Mouse (Mus musculus) adrenal gland, adult 8-10 months (tissue): ENCODE measurements around the gene Ptprg. TPM values are rescaled to one million over a fixed set of nuclear protein-coding genes. Genes with fewer than 3 reads are reported as not detected.
"Not testable (repeated sequence)": the region's sequence is repeated elsewhere in the genome, so short reads cannot be mapped to it uniquely, and the experiment has no call there.

Experiments
- DNase-seq: peaks from one replicate; pipeline ENCODE4 v3.0.0; 2022
- total RNA-seq, 4 experiments: library from RNA; stranded (reverse); gene quantifications; 2 replicates each; pipeline ENCODE4 v1.2.4; 2022

The Ptprg gene
- total RNA-seq, 4 experiments from 2014 or later = 96.2 to 135 (median 118) TPM

DNA sequence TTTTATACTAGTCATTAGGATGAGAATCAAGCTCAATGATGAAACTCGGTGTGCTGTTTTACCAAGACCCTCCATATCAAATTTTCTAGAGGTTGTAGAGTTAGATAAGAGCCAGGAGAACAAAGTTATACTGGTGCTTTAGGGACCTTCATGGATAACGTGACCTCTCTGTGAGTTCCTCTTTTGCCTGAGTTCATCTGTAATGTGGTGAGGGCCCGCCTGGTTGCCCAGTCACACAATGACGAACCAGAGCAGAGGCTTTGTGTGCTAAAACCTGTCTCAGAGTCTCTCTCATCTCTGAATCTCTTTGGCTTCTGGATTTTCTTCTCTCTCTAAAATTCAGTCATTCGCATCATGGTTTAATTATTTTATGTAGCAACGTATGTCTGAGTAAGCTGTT, 204.9 kb downstream of the Ptprg start:
- no peak for DNase-seq

DNA sequence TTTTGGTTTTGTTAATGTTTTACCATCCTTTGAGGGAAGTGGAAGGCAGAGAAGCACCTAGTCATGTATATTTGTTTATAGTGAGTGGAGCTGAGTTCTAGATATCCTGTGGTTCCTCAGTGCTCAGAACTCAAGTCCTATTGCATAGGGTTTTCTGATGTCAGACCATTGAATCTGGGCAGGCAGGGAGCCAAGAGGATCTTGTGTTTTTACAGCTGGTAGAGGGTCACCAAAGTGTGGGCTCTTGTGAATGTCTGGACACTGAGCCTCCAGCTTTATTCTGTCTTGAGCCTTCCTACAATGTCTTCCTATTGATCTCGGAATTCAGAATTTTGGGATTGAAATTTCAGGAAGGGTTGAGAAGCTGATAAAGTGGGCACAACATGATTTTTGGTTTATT, 206.0 kb downstream of the Ptprg start:
- no peak for DNase-seq

DNA sequence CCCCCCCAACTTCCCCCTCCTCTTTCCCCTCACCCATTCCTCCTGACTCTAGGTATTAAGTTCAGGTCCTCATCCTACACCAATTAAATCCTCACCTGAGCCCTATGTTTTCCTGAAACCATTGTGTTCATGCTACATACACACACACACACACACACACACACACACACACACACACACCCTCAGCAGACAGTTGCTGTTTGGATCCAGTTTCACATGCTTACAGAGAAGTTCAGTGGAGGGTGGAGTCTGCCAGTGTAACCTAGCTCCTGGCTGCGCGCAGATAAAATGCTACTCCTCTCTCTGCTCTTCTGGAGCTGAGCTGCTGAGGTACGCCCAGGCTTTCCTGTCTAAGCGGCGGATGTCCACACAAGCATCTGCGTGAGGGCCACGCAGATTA, 209.7 kb downstream of the Ptprg start:
- no peak for DNase-seq

DNA sequence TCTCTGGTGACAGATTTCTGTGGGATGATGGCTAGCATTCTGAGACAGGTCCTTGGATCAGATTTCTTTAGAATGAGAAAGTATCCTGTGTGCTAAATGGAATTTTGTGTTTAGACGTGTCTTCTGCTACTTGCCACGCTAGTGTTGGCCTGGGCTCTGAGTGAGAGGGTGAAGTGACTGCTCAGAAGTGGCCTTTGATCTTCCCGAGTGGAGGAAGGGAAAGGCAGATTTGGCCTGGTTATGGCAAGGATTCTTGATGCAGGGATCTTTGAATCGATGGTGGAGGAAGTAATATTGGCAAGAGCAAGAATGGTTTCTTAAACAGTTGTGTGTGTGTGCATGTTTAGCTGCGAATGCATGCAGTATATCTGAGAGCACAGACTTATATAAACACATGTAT, 219.4 kb downstream of the Ptprg start:
- DNase-seq = no peak

DNA sequence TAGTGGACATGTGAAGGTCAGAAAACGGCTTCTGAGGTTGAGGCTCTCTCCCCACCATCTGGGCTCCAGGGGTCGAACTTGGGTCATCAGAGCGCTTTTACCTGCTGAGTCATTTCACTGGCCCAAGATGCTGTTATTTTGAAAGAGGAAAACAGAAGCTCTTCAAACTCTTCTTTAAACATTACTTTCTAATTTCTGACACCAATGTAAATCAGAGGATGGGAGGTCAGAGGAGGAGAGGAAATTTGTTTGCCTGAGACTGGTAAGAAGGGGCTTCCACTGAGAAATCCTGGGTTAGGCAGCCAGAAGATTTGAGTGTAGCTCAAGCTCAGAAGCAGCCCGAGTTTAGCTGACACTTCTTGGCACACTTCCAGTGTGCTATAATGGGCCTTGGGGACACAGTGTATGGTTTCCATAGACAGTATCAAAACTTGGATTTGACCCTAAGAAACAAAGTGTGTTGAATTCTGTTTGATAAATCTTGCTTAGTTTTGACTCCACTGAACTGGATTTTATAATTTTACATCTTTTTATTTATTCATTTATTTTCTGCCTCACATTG, 221.2 kb downstream of the Ptprg start:
- no peak for DNase-seq

DNA sequence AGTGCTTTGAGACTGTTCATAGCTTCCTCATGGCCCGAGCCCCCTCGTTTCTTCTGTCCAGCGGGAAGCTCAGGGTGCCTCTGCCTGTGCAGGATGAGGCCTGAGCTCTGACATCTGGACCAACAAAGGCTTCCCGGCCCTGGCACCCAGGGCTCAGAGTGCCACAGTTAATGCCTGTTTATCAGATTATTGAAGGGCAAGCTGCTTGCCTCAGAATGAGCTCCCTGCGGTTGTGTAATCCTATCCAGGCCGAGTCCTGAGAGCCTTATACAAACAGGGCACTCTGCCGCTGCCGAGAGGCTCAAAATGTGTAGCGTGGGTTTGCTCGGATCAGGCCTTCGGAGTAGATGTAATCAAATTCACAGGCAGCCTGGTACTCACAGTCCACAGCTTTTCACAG, 221.9 kb downstream of the Ptprg start:
- DNase-seq = peak; percentile 76

DNA sequence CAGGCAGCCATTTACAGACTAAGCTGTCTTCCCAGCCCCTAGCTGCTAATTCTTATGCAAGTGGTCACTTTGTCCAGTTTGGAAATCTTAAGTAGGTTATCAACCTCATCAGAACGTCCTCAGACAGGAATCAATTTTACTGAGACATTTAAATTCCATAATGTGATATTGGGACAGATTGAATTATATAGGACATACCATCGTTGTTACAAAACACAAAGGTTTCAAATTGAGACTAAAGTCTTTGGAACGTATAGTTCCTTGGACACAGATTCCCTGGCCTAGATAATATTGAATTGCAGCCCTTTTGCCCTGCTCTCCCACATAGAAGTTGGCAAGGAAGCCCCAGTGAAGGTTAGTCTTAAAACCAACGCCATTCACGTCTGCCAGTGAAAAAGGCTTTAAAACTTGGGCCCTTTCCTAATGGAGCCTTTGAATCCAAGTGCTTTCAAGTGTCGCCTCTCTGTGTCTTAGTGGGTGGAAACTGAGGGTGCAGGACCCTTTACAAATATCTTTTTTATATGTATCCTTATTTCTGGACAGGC, 222.7 kb downstream of the Ptprg start:
- DNase-seq = no peak

DNA sequence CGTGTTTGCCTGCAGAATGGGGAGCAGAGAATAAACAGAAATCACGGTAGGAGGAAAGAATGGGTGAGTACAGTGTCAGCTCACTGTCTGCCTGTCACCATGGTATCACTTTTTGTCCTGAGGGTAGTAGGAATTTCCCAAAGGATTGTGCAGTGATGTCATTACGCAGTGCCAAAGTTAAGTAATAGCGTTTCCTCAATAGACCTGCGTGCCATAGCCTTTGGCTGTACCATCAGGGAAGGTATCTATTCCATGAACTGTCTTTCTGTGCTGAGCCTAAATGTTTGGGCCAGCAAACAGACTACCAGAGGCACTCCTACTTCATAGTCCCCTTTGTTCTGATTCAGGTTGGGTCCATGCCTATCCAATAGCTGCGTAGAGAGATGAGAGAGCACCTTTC, 223.2 kb downstream of the Ptprg start:
- no peak for DNase-seq

DNA sequence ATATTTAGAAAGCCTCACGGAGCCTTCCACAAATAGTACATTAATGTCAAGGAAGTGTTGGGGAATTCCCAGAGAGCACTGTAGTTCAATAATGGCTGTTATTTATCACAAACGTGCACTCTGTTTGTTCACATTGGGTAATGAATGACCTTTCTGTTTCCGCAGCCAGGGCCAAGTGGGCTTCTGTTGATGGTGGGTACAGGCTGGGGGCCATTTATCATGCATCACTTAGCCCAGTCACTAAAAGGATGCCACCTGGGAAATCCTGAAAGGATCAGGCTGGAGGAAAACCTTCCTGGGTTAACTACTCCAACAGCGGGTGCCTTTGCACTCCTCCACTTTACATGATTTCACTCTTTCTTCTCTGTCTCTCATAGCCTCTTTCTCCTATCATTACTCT, 237.9 kb downstream of the Ptprg start:
- no peak for DNase-seq

DNA sequence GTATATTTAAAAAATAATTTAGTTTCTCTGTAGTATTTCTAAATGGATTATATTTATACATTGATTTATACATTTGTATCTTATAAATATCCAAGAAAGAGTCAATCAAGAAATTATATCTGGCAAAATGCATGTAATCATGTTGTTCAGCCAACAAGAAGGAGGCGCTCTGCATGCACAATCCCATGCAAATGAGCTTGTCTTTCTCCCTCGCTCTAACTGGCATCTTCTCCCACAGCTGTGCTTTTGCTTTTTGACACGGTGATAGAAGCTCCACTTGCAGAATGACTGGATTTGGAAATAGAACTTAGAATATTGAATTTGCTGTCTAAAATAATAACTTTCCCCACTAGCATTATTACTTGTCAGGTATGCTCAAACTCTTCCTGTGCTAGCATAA, 240.5 kb downstream of the Ptprg start:
- no peak for DNase-seq

DNA sequence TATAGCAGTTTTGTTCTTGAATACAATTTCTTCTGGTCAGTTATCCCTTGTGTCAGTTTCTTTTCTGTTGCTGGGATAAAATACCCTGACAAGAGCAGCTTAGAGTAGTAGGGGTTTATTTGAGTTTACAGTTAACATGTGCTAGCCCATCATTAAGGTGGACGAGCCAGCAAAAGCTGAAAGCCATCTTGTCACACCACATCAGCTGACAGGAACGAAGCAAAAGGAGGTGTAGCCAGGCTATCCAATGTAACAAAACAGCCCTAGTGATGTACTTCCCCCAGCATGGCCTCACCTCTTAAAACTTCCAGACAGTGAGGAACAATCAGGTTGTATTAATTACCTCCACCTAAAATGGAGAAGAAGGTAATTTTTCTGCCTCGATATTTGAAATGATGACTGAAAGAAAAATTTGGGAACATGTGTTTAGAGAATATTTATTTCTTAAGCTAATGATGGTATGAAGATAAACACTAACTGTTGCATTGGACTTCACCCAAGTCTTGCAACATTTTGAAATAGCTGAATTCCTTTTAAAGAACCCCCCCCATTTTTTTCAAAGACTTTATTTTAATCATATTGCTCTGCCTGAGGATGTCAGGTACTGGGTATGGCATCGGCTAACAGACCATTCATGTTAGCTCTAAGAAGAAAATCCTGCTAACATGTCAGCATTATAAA, 249.2 kb downstream of the Ptprg start:
- no peak for DNase-seq

DNA sequence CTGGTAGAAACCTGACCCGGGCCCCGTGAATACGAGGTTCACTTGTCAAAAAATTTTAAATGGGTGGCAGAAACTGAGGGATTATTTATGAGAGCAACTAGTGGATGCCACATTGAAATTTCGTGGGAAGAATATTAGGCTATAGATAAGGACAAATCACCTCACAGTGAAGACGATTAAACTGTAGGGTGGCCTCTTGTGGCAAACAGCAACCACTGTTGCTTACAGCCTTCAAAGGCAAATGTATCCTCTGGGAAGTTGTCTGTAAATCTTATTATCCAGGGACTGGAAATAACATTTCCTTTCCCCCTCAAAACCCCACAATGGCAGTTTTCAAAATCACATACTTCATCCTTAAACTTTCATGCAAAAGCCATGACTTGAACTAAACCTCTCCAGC, 253.3 kb downstream of the Ptprg start:
- no peak for DNase-seq

DNA sequence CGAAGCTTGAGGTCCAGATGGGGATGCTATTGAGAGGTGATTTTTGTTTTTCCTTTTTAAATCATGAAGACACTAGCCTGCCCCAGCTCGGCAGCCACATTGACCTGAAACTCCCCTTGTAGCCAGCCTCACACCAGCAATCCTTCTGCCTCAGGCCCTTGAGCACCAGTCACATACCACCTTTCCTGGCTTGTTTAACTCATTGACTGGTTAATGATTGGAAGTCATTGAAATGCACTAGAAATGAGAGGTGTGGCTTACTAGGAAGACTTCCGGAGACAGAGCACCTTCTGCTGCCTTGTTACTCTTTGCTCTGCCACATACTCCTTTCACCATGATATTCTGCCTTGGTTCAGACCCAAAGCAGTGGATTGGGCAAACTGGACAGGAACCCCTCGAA, 254.1 kb downstream of the Ptprg start:
- no peak for DNase-seq

DNA sequence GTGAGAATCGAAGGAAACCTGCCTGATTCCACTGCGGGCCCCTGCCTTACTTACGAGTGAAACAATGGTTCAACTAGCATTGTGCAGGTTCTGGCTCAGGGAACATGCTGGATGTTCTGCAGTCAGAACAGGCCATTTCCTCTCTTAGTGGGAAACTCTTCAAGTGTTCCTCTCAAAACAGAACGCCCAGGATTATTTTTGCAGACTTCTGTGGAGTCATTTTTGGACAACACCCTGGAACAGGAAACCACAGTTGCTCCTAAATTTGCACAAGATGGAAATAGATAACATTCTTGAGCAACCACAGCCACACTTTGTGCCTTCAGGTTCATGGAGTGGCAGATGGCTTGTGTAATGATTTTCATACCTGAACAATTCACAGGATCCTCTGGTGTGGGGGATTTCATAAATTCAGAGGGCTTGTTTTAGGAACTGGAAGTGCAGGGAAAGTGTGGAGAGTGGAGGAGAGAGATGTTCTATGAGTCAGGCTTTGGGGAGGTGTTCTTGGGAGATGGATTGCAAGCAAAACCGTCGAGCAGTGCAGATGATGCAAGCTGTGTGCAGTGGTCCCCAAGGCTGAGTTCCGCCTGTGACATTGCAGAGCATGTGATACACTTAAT, 257.9 kb downstream of the Ptprg start:
- DNase-seq = peak; percentile 42

DNA sequence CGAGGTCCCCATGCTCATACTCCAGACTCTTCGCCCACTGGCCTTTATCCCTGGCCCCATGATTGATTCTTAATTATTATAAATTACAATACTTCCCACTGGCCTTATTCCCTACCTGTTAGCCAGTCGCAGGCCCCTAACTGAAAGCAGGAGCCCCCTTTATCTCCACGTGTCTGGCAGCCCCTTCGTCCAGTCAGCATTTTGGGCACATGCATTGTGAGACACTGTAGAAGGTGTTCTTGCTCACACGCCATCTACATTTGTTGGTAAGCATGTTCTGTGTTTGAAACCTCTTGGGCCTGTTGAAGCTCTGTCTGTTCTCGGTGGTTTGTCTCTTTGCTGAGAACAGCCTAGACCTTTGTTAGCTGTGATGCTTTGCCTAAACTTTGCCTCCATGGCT, 259.0 kb downstream of the Ptprg start:
- no peak for DNase-seq

DNA sequence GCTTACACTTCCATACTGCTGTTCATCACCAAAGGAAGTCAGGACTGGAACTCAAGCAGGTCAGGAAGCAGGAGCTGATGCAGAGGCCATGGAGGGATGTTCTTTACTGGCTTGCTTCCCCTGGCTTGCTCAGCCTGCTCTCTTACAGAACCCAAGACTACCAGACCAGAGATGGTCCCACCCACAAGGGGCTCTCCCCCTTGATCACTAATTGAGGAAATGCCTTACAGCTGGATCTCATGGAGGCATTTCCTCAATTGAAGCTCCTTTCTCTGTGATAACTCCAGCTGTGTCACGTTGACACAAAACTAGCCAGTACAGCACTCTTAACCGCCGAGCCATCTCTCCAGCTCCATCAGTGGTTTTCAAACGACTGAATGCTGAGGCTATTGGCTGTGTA, 261.5 kb downstream of the Ptprg start:
- not testable (repeated sequence) for DNase-seq

DNA sequence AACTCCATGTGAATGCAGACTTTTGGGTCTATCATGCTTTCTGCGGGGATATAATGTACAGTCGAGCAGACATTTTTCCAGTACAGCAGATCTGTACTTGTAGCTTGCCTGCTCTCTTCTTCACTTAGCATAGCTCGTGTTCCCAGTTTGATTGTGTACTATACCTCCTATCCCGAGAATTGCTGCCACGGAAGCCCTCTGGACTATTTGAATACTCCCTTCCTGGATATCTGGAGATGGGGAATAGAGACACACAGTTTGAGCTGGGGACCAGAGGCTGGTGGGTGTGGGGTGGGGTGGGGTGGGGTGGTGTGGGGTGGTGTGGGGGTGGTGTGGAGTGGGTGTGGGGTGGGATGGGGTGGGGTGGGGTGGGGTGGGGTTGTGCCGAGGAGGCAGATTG, 263.9 kb downstream of the Ptprg start:
- no peak for DNase-seq

DNA sequence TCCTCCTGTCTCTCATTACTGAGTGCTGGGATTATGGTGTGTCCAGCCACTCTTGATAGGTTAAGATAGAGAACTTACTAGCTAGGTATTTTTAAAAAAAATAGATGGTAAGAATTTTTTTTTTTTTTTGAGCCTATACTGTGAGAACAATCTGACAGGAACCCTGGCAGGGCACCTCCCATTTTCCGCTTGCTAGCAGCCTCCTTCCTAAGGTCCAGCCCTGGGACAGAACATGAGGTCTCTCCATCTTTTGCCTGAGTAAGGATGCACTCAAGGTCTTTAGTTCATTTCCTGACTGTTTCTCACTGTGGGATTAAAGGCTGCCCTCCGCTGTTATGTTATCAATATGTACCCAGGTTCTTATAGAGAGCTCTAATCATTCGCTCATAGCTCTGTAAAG, 264.7 kb downstream of the Ptprg start:
- DNase-seq = no peak

DNA sequence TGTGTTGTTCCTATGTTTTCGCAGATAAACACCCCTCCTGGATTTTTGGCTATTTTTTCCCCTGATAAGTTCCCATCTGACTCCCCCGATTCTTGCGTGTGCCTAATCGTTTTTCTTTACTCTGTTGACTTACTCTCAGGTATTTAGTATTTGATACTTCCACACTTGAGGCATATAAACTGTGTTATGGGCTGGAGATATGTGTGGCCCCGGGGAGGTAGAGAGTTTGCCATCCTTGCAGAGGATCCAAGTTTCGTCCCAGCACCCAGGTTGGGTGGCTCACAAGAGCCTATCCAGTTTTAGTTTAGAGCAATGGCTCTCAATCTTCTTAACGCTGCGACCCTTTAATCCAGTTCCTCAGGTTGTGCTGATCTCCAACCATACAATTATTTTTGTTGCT, 265.4 kb downstream of the Ptprg start:
- no peak for DNase-seq

DNA sequence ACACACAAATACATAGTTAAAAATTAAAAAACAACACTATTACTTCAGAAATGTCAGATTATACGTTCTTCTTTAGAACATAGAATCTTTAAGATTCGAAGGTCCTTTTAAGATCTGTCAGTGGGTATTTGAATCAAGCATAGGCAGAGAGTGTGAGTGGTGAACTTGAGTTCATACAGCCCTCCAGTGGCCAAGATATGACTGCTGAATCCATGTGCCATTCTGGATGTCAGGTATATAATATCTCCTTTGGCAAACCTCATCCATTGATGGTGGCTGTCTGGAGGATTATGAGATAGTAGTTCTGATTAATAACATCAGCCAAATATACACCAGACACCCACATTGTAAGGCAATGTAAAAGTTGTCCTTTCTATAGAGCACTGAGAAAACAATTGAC, 266.0 kb downstream of the Ptprg start:
- no peak for DNase-seq

DNA sequence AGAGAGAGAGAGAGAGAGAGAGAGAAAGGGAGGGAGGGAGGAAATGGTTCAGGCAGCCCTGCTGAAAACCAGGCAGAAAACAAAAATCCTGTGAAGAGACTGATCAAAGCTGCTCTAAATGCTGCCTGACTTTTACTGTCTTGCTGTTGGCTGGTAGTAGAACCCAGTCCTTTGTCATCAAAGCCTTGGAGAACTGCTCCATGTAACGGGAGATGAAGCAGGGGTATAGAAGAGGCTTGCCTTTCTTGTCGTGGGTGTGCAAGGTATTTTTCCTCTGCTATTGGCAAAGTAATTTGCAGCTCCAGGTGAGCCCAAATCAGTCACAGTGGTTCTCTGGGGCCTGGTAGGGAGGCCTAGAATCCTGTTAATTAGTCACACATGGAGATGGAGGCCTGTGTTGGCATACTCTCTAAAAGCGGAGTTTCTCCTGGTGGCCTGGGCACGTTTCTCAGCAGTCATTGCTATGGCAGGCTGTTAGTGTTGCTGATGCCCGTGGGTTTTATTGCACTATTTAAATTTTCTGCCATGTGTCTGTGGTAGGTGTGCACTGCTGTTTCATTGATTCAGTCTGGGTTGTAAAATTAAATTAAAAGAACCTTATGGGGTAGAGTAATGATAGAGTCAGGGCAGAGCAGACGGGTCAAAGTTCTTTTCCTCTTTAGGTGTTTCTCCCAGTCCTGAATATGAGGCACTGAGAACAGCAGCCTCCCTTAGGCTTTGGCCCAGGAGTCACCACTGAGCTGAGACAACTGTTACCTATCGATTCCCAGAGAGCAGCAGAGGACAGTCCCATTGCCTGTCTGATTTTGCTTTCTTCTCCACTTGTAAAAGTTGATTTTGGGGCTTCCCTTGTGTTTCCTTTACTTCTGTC, 269.7 kb downstream of the Ptprg start:
- no peak for DNase-seq

DNA sequence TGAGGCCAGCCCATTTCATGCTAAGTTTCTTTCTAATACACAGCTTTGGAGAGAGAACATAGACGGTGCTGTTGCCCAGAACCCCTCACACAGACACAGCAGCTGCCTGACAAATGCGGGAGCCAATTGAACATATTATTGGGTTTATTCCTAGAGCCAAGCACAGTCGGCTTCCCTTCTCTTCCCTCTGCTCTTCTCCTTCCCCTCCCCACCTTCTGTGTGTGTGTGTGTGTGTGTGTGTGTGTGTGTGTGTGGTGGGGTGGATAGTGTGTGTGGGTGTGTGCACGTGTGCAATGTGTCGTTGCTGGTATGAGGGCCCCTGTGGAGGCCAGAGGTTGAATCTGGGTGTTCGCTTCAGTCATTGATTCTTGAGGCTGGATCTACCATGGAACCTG, 270.4 kb downstream of the Ptprg start:
- no peak for DNase-seq

DNA sequence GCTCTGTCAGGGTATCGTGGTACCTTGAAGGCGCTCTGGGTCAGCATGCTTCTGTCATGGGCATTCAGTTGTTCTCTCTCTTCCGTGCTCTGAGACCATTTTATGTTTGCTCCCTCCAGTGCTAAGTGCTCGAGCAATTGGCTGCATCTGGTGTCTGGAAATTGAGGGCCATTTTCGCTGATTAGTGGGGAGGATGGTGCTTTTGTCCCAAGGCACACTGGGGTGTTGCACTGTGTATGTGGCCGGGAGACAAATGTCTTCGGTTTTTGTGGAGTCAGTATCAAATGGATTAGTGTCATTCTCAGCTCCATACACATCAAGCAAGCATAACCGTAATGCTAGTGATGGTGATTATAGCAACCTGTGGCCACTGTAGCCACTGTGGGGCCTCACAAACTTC, 271.6 kb downstream of the Ptprg start:
- no peak for DNase-seq
